In the genomic region with DNA sequence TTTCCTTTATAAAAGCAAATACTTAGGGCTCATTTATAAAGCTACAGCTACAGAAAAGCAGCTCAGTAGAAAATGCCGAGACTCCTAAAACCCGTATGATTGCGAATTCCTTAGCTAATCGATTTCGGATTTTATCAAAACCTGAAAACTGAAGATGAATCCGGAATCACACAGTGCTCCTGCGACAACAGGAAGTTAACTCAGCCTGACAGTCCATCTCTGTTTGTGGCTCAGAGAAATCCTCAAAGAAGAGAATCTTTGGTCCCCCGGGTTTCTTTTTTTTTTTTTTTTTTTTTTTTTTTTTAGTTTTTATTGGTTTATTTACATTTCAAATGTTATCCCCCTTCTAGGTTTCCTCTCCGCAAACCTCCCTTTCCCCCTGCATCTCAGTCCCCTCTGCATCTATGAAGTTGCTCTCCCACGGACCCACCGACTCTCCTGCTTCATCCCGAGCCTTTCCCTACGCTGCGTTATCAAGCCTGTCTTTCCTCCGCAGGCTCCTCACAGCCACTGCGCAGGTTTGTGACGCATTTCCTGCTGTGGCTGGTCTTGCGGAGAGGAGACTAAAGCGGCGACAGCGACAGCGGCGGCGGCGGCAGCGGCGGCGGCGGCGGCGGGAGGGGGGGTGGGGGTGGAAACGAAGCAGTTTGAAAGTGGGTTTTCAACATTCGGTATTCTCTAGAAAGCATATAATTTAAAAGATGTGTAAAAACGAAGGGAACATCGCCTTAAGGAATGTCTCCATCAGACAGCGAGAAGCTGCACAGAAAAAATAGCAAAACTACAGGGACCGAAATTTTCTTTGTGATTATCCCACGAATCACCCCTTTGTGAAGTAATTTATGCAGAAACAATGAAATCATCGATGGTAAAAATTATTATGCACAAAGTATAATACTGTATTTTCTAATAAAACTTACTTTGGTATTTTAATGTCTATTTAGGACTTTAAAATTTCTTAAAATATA, we compare ENCODE assay signal across 8 mouse cellular contexts.
DNase-seq lines count a peak whose midpoint lies in the region; ATAC-seq lines count a peak whose summit lies in the region.
"Not testable (repeated sequence)": the region's sequence is repeated elsewhere in the genome, so short reads cannot be mapped to it uniquely, and the experiment has no call there.

No protein-coding gene starts in this region.

- not testable (repeated sequence) for H3K9me3 ChIP-seq in forebrain, embryonic 12.5 days; heart, embryonic 16.5 days (replicated peaks; ENCODE audit: control insufficient read depth, low read length); kidney, embryonic 16.5 days (ENCODE audit: low read length); limb, embryonic 10.5 days (replicated peaks)

- not testable (repeated sequence) for H3K27ac ChIP-seq in forebrain, embryonic 12.5 days; heart, embryonic 16.5 days (ENCODE audit: low read length); kidney, embryonic 16.5 days (ENCODE audit: low read length); limb, embryonic 10.5 days

- not testable (repeated sequence) for H3K9ac ChIP-seq in forebrain, embryonic 12.5 days; heart, embryonic 16.5 days (ENCODE audit: low read length); kidney, embryonic 16.5 days (replicated peaks; ENCODE audit: low read length)

- H3K36me3 ChIP-seq in forebrain, embryonic 12.5 days (replicated peaks); heart, embryonic 16.5 days (ENCODE audit: control insufficient read depth, insufficient read depth); kidney, embryonic 16.5 days (ENCODE audit: insufficient read depth, low read length); limb, embryonic 10.5 days: not testable (repeated sequence)

- not testable (repeated sequence) for H3K4me1 ChIP-seq in forebrain, embryonic 12.5 days; heart, embryonic 16.5 days (ENCODE audit: control insufficient read depth, insufficient read depth, low read length); kidney, embryonic 16.5 days (ENCODE audit: insufficient read depth, low read length); limb, embryonic 10.5 days

- H3K4me3 ChIP-seq in forebrain, embryonic 12.5 days (replicated peaks) = peak overlapping the region; percentile 36
- peak overlapping the region; percentile 45 for H3K4me3 ChIP-seq in heart, embryonic 16.5 days (ENCODE audit: low read length)
- H3K4me3 ChIP-seq in kidney, embryonic 16.5 days (ENCODE audit: low read length) = peak overlapping the region; percentile 32
- H3K4me3 ChIP-seq in limb, embryonic 10.5 days = peak overlapping the region; percentile 43

- peak; percentile 64 for DNase-seq in ES-CJ7 (ENCODE audit: low read depth, low spot score)
- peak; percentile 69 to 82 for DNase-seq in cerebellum, adult 18-20 months
- DNase-seq in limb, embryonic 10.5 days (ENCODE audit: low spot score) = peak; percentile 50
- peak; percentile 23 for DNase-seq in mesoderm, embryonic 11.5 days (ENCODE audit: low read depth, low spot score)
- DNase-seq in right cerebral cortex, postnatal 25 days = peak; percentile 49

- WGBS in forebrain, embryonic 12.5 days = 17% methylated on average over 39 of the region's 39 CpGs
- WGBS in heart, embryonic 16.5 days = 9% methylated on average over 37 of the region's 39 CpGs
- 11% methylated on average over 39 of the region's 39 CpGs for WGBS in kidney, embryonic 16.5 days
- 13% methylated on average over 39 of the region's 39 CpGs for WGBS in limb, embryonic 10.5 days

- H3K27me3 ChIP-seq in forebrain, embryonic 12.5 days; heart, embryonic 16.5 days (ENCODE audit: control insufficient read depth, insufficient read depth, low read length); kidney, embryonic 16.5 days (ENCODE audit: insufficient read depth, low read length); limb, embryonic 10.5 days (ENCODE audit: low read depth, poor library complexity, severe bottlenecking): not testable (repeated sequence)

- H3K4me2 ChIP-seq in forebrain, embryonic 12.5 days = peak overlapping the region; percentile 8; the same call in 1 of the 2 replicates
- peak overlapping the region; percentile 61 for H3K4me2 ChIP-seq in heart, embryonic 16.5 days (ENCODE audit: low read depth, low read length)
- peak overlapping the region; percentile 46 for H3K4me2 ChIP-seq in kidney, embryonic 16.5 days (replicated peaks; ENCODE audit: low read depth, low read length)

- peak; percentile 97 for ATAC-seq in forebrain, embryonic 12.5 days (ENCODE audit: low FRiP score)
- peak; percentile 65; the same call in 1 of the 2 replicates for ATAC-seq in heart, embryonic 16.5 days (replicated peaks; ENCODE audit: extremely low read depth, insufficient read depth, low FRiP score)
- peak; percentile 84; the same call in 1 of the 2 replicates for ATAC-seq in kidney, embryonic 16.5 days (ENCODE audit: low FRiP score, low TSS enrichment)

Comparison
In these comparisons a context has a peak if more than half of its experiments do, and no peak if none do; other contexts are left out.
1. DNase-seq: peak in every context shown above with its lines; median percentile 76 in cerebellum, adult 18-20 months; 64 in ES-CJ7; 50 in limb, embryonic 10.5 days; 49 in right cerebral cortex, postnatal 25 days; 23 in mesoderm, embryonic 11.5 days.
2. H3K4me2 ChIP-seq: peak in every context shown above with its lines; median percentile 61 in heart, embryonic 16.5 days; 46 in kidney, embryonic 16.5 days; 8 in forebrain, embryonic 12.5 days.